Mouse (Mus musculus) cerebellum, adult 18-20 months (tissue): ENCODE data around the gene Fahd1.

ENCODE experiments used
- DNase-seq, 2 experiments: peaks; one replicate each; pipeline ENCODE4 v3.0.0; 2021

Fahd1 gene

DNA sequence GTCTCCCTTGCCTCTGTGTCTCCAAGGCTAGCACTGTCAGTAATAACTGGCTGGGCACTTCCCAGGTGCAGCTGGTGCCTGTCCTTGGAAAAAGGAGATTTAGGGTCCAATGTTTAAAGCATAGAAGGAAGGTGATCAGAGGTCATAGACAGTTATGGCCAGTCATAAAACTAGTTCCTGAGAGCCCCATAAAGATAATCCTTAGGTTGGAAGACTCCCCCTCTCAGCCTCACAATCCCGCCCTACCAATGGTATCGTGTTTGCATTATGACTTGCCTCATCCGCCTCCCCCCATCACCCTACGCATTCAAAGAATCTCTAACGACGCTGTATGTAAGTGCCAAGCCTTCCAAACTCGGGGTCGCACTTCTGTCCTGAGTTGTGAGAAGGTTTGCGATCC is 5.6 kb downstream of the Fahd1 start:
- no peak for DNase-seq

DNA sequence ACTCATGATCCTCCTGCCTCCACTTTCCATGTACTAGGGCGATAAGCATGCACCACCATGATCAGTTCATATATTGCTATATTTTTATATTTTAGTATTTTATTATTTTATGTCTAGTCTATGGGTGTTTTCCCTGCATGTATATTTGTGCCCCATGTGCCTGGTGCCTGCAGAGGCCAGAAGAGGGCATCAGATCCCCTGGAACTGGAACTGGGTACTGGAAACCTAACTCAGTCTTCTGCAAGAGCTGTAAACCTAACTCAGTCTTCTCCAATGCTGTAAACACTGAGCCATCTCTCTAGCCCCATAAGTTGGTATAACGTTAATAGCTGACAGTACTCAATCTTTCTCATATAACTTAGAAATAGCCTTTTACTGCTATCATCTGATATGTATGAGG is 7.5 kb downstream of the Fahd1 start:
- DNase-seq = no peak

GRCm38 (mm10) chr17:24841133-24841532 is 9.0 kb downstream of the Fahd1 start:
- DNase-seq = peak; percentile 51 to 59

DNA sequence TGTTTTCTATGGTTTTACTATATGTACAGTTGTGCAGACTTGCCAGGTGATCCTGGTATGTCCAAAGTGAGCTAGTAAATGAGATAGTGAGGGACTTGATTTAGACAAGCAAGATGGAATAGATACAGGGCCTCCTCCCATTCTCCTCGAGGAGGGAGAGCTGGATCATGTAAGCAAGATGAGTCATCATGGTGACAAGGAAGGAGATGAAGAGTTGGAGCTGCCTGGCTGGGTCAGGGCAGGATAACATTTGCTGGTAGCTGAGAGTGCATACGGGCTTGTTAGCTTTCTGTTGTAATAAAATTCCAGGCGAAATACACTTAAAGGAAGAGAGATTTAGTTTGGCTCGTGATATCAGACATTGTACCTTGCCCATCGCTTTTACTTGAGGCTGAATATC is 9.8 kb downstream of the Fahd1 start:
- no peak for DNase-seq

GRCm38 (mm10) chr17:24839842-24840241 is 10.3 kb downstream of the Fahd1 start, which contains the start of gene Hagh:
TSS of gene Hagh (plus strand) at chr17:24840143.
- DNase-seq = no peak

GRCm38 (mm10) chr17:24821351-24822280 is 28.5 kb downstream of the Fahd1 start:
- no peak for DNase-seq

- DNase-seq = no peak
Observed at GRCm38 (mm10) chr17:24819469-24819868, 30.7 kb downstream of the Fahd1 start.

DNA sequence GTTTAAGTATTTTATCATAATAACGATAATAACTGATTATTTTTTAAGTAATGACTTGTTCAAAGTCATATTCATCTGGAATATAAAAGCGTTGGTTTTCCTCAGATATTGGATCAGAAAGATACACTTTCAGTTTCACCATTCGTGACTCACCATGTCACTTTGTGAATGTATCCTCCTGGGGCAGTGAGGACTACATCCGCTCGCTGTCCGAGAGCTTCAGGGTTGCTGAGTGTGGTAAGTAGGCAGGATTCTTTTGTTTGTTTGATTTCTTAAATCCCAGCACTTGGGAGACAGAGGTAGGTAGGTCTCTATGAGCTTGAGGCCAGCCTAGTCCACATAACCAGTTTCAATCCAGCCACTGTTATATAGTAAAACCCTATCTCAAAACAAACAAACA is 32.0 kb downstream of the Fahd1 start:
- DNase-seq = no peak

DNA sequence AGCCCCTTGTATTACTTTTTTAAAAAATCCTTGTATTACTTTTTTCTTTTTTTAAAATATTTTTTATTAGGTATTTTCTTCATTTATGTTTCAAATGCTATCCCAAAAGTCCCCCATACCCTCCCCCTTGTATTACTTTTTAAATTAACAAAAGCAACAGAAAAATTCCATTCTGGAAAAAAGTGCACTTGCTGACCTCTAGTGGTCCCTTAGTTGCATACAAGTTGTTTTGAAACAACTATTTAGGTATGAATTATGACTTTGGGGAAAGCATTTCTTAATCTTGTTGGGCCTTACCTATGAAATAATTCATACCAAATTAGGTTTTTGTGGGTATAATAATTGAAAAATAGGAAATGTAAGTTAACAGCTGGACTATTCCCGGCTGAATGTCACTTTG is 32.7 kb downstream of the Fahd1 start:
- no peak for DNase-seq

GRCm38 (mm10) chr17:24815256-24815655 is 34.9 kb downstream of the Fahd1 start:
- no peak for DNase-seq

DNA sequence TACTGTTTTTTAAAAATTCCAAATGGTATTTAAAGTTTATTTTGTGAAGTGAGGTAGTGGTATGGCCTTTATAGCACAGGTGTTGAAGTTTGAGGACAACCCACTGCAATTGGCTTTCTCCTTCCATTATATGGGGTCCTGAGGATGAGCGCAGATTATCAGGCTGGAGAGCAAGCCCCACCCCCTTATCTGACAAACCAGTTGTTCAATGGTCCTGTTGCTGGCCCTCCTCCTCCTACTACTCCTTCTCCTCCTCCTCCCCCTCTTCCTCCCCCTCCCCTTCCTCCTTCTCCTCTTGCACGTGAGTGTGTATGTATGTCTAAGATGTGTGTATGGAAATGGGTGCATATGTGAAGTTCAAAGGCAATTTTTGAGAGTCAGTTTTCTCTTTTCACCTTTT is 37.9 kb downstream of the Fahd1 start:
- DNase-seq = no peak

GRCm38 (mm10) chr17:24811211-24811610 is 39.0 kb downstream of the Fahd1 start:
- DNase-seq = no peak

DNA sequence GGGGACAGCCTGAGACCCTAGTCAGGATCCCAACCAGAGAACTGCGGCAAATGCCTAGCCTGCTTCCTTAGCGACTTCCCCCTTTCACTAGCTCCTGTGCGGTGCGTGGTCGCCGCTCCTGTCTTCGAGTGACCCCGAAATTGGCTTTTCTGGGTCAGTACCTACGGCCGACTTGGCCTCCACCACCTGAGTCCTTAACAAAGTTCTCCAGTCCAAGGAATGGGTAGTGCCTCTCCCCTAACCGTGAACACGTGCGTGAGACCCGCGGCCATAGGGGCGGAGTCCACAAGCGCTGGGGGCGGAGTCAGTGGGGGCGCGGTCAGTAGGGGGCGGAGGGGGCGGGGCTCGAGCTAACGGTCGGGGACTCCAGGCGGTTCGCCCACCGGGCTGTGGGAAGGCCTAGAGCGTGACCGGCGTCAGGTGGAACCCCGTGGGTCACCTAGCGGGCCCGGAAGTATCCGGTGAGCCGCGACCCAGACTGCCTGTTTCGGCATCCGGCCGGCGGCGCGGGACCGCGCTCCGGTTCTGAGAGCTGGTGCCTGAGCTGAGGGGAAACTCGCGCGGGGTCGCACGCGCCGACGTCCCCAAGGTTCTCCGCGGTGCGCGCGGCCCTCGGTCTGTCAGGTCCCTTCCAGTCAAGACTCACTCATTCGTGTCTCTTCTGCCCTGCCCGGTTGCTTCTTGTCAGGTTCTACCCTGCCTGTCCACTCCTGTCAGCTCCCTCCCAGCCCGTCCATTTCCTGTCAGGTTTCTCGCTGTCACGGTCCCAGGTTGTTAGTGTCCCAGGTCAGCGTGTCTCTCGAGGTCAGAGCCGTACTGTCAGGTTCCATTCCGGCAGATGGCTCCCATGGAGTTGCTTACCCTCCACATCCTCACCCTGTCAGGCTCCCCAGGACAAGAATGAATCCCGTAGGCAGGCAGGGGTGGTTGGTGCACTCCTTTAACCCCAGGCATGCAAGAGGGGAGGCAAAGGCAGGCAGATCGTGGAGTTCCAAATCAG is 45.9 kb downstream of the Fahd1 start, which contains the start of gene Meiob:
Gene Meiob (plus strand): TSS at position 338 of the 1,000 bp plus-strand sequence.
- DNase-seq = peak; percentile 28 to 31

GRCm38 (mm10) chr17:24800524-24800923 is 49.6 kb downstream of the Fahd1 start:
- DNase-seq = no peak

DNA sequence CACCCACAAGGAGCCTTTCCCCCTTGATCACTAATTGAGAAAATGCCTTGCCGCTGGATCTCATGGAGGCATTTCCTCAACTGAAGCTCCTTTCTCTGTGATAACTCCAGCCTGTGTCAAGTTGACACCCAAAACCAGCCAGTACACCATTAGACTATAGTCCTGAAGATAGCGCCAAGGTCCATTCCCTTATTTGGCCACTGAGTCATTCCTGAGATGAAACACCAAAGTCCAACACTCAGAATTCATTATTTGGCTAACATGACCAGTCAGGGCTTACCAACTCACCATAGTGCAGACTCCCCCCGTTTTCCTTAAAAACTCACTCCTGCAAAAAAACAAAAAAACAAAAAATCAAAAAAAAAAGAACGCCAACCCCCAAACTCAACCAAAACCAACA is 50.7 kb downstream of the Fahd1 start:
- DNase-seq = no peak
